Mouse (Mus musculus): ENCODE measurements at regions not wholly inside any gene's neighbourhood (a gene's known extent, or its start where the extent isn't known, plus 50 kb on each side); places are given as distances from the start of the nearest gene placed in this dataset.
A peak's percentile ranks its signal among the peaks of the same experiment; 100 is the strongest.
"Not testable (repeated sequence)": the region's sequence is repeated elsewhere in the genome, so short reads cannot be mapped to it uniquely, and the experiment has no call there.

- no peak for DNase-seq (ENCODE audit: low spot score)
These were observed 289.3 kb upstream of the Shh start for GRCm38 (mm10) chr5:28756171-28756948.

GRCm38 (mm10) chr5:28751821-28752220 is 284.8 kb upstream of the Shh start:
- DNase-seq (ENCODE audit: low spot score) = not testable (repeated sequence)

GRCm38 (mm10) chr5:28734768-28735167 is 267.7 kb upstream of the Shh start:
- DNase-seq (ENCODE audit: low spot score) = peak; percentile 7

GRCm38 (mm10) chr5:28722067-28722466 is 255.0 kb upstream of the Shh start:
- DNase-seq (ENCODE audit: low spot score) = no peak

GRCm38 (mm10) chr5:28714978-28715377 is 247.9 kb upstream of the Shh start:
- DNase-seq (ENCODE audit: low spot score) = no peak

- DNase-seq (ENCODE audit: low spot score) = no peak
These were observed 243.5 kb upstream of the Shh start for GRCm38 (mm10) chr5:28710517-28710916.

- DNase-seq (ENCODE audit: low spot score) = no peak
These were observed 242.6 kb upstream of the Shh start for GRCm38 (mm10) chr5:28709626-28710025.

GRCm38 (mm10) chr5:28704359-28704758 is 237.3 kb upstream of the Shh start:
- DNase-seq (ENCODE audit: low spot score) = no peak

- no peak for DNase-seq (ENCODE audit: low spot score)
These were observed 229.9 kb upstream of the Shh start for GRCm38 (mm10) chr5:28696966-28697365.

- no peak for DNase-seq (ENCODE audit: low spot score)
These were observed 223.1 kb upstream of the Shh start for GRCm38 (mm10) chr5:28690110-28690509.

- DNase-seq (ENCODE audit: low spot score) = no peak
These were observed 222.6 kb upstream of the Shh start for GRCm38 (mm10) chr5:28689651-28690050.

- DNase-seq (ENCODE audit: low spot score) = no peak
These were observed 222.1 kb upstream of the Shh start for GRCm38 (mm10) chr5:28689136-28689535.

- DNase-seq (ENCODE audit: low spot score) = no peak
These were observed 215.8 kb upstream of the Shh start for GRCm38 (mm10) chr5:28682821-28683220.

GRCm38 (mm10) chr5:28680311-28680710 is 213.3 kb upstream of the Shh start:
- no peak for DNase-seq (ENCODE audit: low spot score)

GRCm38 (mm10) chr5:28679761-28680160 is 212.7 kb upstream of the Shh start:
- DNase-seq (ENCODE audit: low spot score) = no peak

- DNase-seq (ENCODE audit: low spot score) = no peak
These were observed 163.1 kb upstream of the Shh start for GRCm38 (mm10) chr5:28630186-28630585.

- DNase-seq (ENCODE audit: low spot score) = no peak
These were observed 144.8 kb upstream of the Shh start for GRCm38 (mm10) chr5:28611885-28612284.

- no peak for DNase-seq (ENCODE audit: low spot score)
These were observed 129.7 kb upstream of the Shh start for GRCm38 (mm10) chr5:28596537-28597314.

- no peak for DNase-seq (ENCODE audit: low spot score)
These were observed 104.4 kb upstream of the Shh start for GRCm38 (mm10) chr5:28571347-28571998.

GRCm38 (mm10) chr5:28568417-28568816 is 101.4 kb upstream of the Shh start:
- DNase-seq (ENCODE audit: low spot score) = no peak

- no peak for DNase-seq (ENCODE audit: low spot score)
These were observed 100.4 kb upstream of the Shh start for GRCm38 (mm10) chr5:28567341-28567905.

- DNase-seq (ENCODE audit: low spot score) = no peak
These were observed 96.3 kb upstream of the Shh start for GRCm38 (mm10) chr5:28563401-28563800.

- no peak for DNase-seq (ENCODE audit: low spot score)
These were observed 95.9 kb upstream of the Shh start for GRCm38 (mm10) chr5:28562917-28563316.

All from left cerebral cortex, adult 11 months (tissue).